Comparison of ENCODE assay signal across 9 mouse cellular contexts in genomic region chr7:45415636-45416035, GRCm38 (mm10). TPM values are rescaled to one million over a fixed set of nuclear protein-coding genes. Genes with fewer than 3 reads are reported as not detected.
DNase-seq lines count a peak whose midpoint lies in the region; ATAC-seq and TF ChIP-seq lines count a peak whose summit lies in the region.
"Had no signal": no experiment of that assay in that cellular context is flagged by ENCODE, and none has a peak within 500 bp of the region (broad histone marks: within the 10 kb centered on the region; RNA-seq: fewer than 3 reads in every experiment).

No protein-coding gene starts in this region.

- ATAC-seq in forebrain, postnatal 0 days, result no peak
- no peak for ATAC-seq in hindbrain, embryonic 13.5 days (ENCODE audit: low FRiP score)
- ATAC-seq in midbrain, embryonic 16.5 days, result no peak

- WGBS in forebrain, embryonic 10.5 days, result 11% methylated on average over 37 of the region's 37 CpGs
- WGBS in forebrain, postnatal 0 days, result 8% methylated on average over 36 of the region's 37 CpGs
- WGBS in lung, adult 2 months, result 14% methylated on average over 37 of the region's 37 CpGs
- WGBS in hindbrain, embryonic 13.5 days, result 10% methylated on average over 37 of the region's 37 CpGs
- 14% methylated on average over 37 of the region's 37 CpGs for WGBS in midbrain, embryonic 16.5 days

- no peak overlapping the region for H3K9ac ChIP-seq in forebrain, postnatal 0 days
- no peak overlapping the region; the same call in 1 of the 2 replicates for H3K9ac ChIP-seq in hindbrain, embryonic 13.5 days
- no peak overlapping the region for H3K9ac ChIP-seq in midbrain, embryonic 16.5 days (ENCODE audit: low read depth, low read length)

- H3K27me3 ChIP-seq in forebrain, embryonic 10.5 days (ENCODE audit: poor library complexity, severe bottlenecking), result peaks cover 100% of the 10 kb centered on the region
- peaks cover 78% of the 10 kb centered on the region for H3K27me3 ChIP-seq in forebrain, postnatal 0 days (ENCODE audit: insufficient read depth, low read length)
- peaks cover 100% of the 10 kb centered on the region for H3K27me3 ChIP-seq in hindbrain, embryonic 13.5 days
- H3K27me3 ChIP-seq in midbrain, embryonic 16.5 days (ENCODE audit: control insufficient read depth, insufficient read depth, low read depth, low read length), result peaks cover 91% of the 10 kb centered on the region

- TF ChIP-seq CTCF in forebrain, postnatal 0 days (IDR thresholded peaks at IDR 0.05; ENCODE audit: low read depth), result no peak
- no peak for TF ChIP-seq CTCF in lung, adult 2 months (IDR thresholded peaks at IDR 0.05; ENCODE audit: insufficient read depth, low read length)

- peaks cover 8% of the 10 kb centered on the region for H3K36me3 ChIP-seq in forebrain, embryonic 10.5 days (replicated peaks)
- H3K36me3 ChIP-seq in forebrain, postnatal 0 days (ENCODE audit: insufficient read depth), result peaks cover 2% of the 10 kb centered on the region
- H3K36me3 ChIP-seq in hindbrain, embryonic 13.5 days, result peaks cover 4% of the 10 kb centered on the region
- no peaks in the 10 kb centered on the region; the same call in 1 of the 2 replicates for H3K36me3 ChIP-seq in midbrain, embryonic 16.5 days (ENCODE audit: control insufficient read depth, insufficient read depth, low read length)

- no peaks in the 10 kb centered on the region for H3K9me3 ChIP-seq in forebrain, embryonic 10.5 days
- H3K9me3 ChIP-seq in forebrain, postnatal 0 days (ENCODE audit: low read length), result no peaks in the 10 kb centered on the region
- no peaks in the 10 kb centered on the region for H3K9me3 ChIP-seq in hindbrain, embryonic 13.5 days
- H3K9me3 ChIP-seq in midbrain, embryonic 16.5 days (replicated peaks; ENCODE audit: control insufficient read depth, low read length, poor library complexity, severe bottlenecking), result no peaks in the 10 kb centered on the region

- H3K4me2 ChIP-seq in forebrain, postnatal 0 days (ENCODE audit: low read depth), result no peak overlapping the region
- H3K4me2 ChIP-seq in hindbrain, embryonic 13.5 days, result 0 out of 2 replicates have a peak overlapping the region, but pooled peaks have one; percentile 7
- peak overlapping the region; percentile 33 for H3K4me2 ChIP-seq in midbrain, embryonic 16.5 days (ENCODE audit: low read length)

- no peak for TF ChIP-seq POLR2A in lung, adult 2 months (IDR thresholded peaks at IDR 0.05; ENCODE audit: borderline replicate concordance, extremely low read depth, low read depth, low read length)

- H3K4me1 ChIP-seq in forebrain, embryonic 10.5 days, result peaks cover 49% of the 10 kb centered on the region
- H3K4me1 ChIP-seq in forebrain, postnatal 0 days (ENCODE audit: insufficient read depth), result peaks cover 6% of the 10 kb centered on the region; the same call in 1 of the 2 replicates
- peaks cover 4% of the 10 kb centered on the region; the same call in 1 of the 2 replicates for H3K4me1 ChIP-seq in lung, adult 2 months (ENCODE audit: control insufficient read depth, insufficient read depth, low read length)
- peaks cover 21% of the 10 kb centered on the region for H3K4me1 ChIP-seq in hindbrain, embryonic 13.5 days (replicated peaks)
- H3K4me1 ChIP-seq in midbrain, embryonic 16.5 days (ENCODE audit: control insufficient read depth, insufficient read depth, low read length), result peaks cover 7% of the 10 kb centered on the region

- DNase-seq in forebrain, embryonic 10.5 days (ENCODE audit: extremely low spot score, low spot score), result no peak
- no peak for DNase-seq in forebrain, postnatal 0 days
- DNase-seq in lung, adult 2 months, result peak; percentile 32
- DNase-seq in lung, postnatal 25 days (ENCODE audit: low spot score), result no peak
- no peak for DNase-seq in urinary bladder, postnatal 36 days (ENCODE audit: low spot score in 2 of 2)
- DNase-seq in ovary, postnatal 14 days (ENCODE audit: low spot score), result no peak

- no peak overlapping the region for H3K27ac ChIP-seq in forebrain, embryonic 10.5 days
- H3K27ac ChIP-seq in forebrain, postnatal 0 days (ENCODE audit: low read depth, low read length), result no peak overlapping the region
- H3K27ac ChIP-seq in hindbrain, embryonic 13.5 days, result no peak overlapping the region
- H3K27ac ChIP-seq in midbrain, embryonic 16.5 days (ENCODE audit: low read length), result no peak overlapping the region

- peak overlapping the region; percentile 24; the same call in 1 of the 2 replicates for H3K4me3 ChIP-seq in forebrain, embryonic 10.5 days
- H3K4me3 ChIP-seq in forebrain, postnatal 0 days (ENCODE audit: low read depth, low read length), result no peak overlapping the region
- H3K4me3 ChIP-seq in lung, adult 2 months (replicated peaks; ENCODE audit: extremely low read depth, low read depth, low read length), result peak overlapping the region; percentile 6
- H3K4me3 ChIP-seq in hindbrain, embryonic 13.5 days, result 0 out of 2 replicates have a peak overlapping the region, but pooled peaks have one; percentile 17
- H3K4me3 ChIP-seq in midbrain, embryonic 16.5 days (ENCODE audit: low read depth, low read length), result no peak overlapping the region

RNA-seq across cellular contexts. Expression of gene Ntf5, which starts 2.1 kb away (rescaled TPM):
- 0.46 and 0.87 TPM in 2 replicates for polyA plus RNA-seq in forebrain, embryonic 10.5 days (2016; fragmentation: Nextera tagmentation; extraction: Ambion mirVana)
- total RNA-seq in forebrain, postnatal 0 days (2014; rRNA removed), result 0.24 TPM in 1 of 2 replicates, not detected in the other
- 0.07 and 0.11 TPM in 2 replicates for polyA plus RNA-seq in forebrain, postnatal 0 days (2015; fragmentation: Nextera tagmentation; extraction: Ambion mirVana)
- polyA plus RNA-seq in lung, adult 2 months (2012; rRNA removed), result 4.6 and 4.8 TPM in 2 replicates
- 0.10 and 0.19 TPM in 2 replicates for polyA plus RNA-seq in hindbrain, embryonic 13.5 days (2015; fragmentation: Nextera tagmentation; extraction: Ambion mirVana)
- not detected in 2 replicates for polyA plus RNA-seq in midbrain, embryonic 16.5 days (2015; fragmentation: Nextera tagmentation; extraction: Ambion mirVana)

RNA-seq across cellular contexts. Expression of gene Lhb, which starts 5.0 kb away (rescaled TPM):
- not detected in 2 replicates for polyA plus RNA-seq in forebrain, embryonic 10.5 days (2016; fragmentation: Nextera tagmentation; extraction: Ambion mirVana)
- total RNA-seq in forebrain, postnatal 0 days (2014; rRNA removed), result 0.43 TPM in 1 of 2 replicates, not detected in the other
- polyA plus RNA-seq in forebrain, postnatal 0 days (2015; fragmentation: Nextera tagmentation; extraction: Ambion mirVana), result 0.36 and 1.0 TPM in 2 replicates
- polyA plus RNA-seq in lung, adult 2 months (2012; rRNA removed), result 26.5 and 33.4 TPM in 2 replicates
- polyA plus RNA-seq in hindbrain, embryonic 13.5 days (2015; fragmentation: Nextera tagmentation; extraction: Ambion mirVana), result 1.2 and 2.5 TPM in 2 replicates
- 0.39 and 0.88 TPM in 2 replicates for polyA plus RNA-seq in midbrain, embryonic 16.5 days (2015; fragmentation: Nextera tagmentation; extraction: Ambion mirVana)
- polyA plus RNA-seq: large intestine, adult 2 months had no signal

RNA-seq across cellular contexts. Expression of gene Kcna7, which starts 10.2 kb away (rescaled TPM):
- not detected in 2 replicates for polyA plus RNA-seq in forebrain, embryonic 10.5 days (2016; fragmentation: Nextera tagmentation; extraction: Ambion mirVana)
- 0.14 TPM in 1 of 2 replicates, not detected in the other for total RNA-seq in forebrain, postnatal 0 days (2014; rRNA removed)
- not detected in 2 replicates for polyA plus RNA-seq in forebrain, postnatal 0 days (2015; fragmentation: Nextera tagmentation; extraction: Ambion mirVana)
- polyA plus RNA-seq in lung, adult 2 months (2012; rRNA removed), result 0.23 and 2.3 TPM in 2 replicates
- not detected in 2 replicates for polyA plus RNA-seq in hindbrain, embryonic 13.5 days (2015; fragmentation: Nextera tagmentation; extraction: Ambion mirVana)
- not detected in 2 replicates for polyA plus RNA-seq in midbrain, embryonic 16.5 days (2015; fragmentation: Nextera tagmentation; extraction: Ambion mirVana)

RNA-seq across cellular contexts. Expression of gene Gys1, which starts 19.0 kb away (rescaled TPM):
- 39.0 and 41.6 TPM in 2 replicates for polyA plus RNA-seq in forebrain, embryonic 10.5 days (2016; fragmentation: Nextera tagmentation; extraction: Ambion mirVana)
- 9.8 and 11.4 TPM in 2 replicates for total RNA-seq in forebrain, postnatal 0 days (2014; rRNA removed)
- polyA plus RNA-seq in forebrain, postnatal 0 days (2015; fragmentation: Nextera tagmentation; extraction: Ambion mirVana), result 8.6 and 12.3 TPM in 2 replicates
- 33.0 and 39.4 TPM in 2 replicates for polyA plus RNA-seq in lung, adult 2 months (2012; rRNA removed)
- 21.9 and 23.2 TPM in 2 replicates for polyA plus RNA-seq in hindbrain, embryonic 13.5 days (2015; fragmentation: Nextera tagmentation; extraction: Ambion mirVana)
- polyA plus RNA-seq in midbrain, embryonic 16.5 days (2015; fragmentation: Nextera tagmentation; extraction: Ambion mirVana), result 20.9 and 21.8 TPM in 2 replicates

RNA-seq across cellular contexts. Expression of gene Snrnp70, which starts 20.1 kb away (rescaled TPM):
- 295 TPM in 2 replicates for polyA plus RNA-seq in forebrain, embryonic 10.5 days (2016; fragmentation: Nextera tagmentation; extraction: Ambion mirVana)
- 247 and 310 TPM in 2 replicates for total RNA-seq in forebrain, postnatal 0 days (2014; rRNA removed)
- 116 and 124 TPM in 2 replicates for polyA plus RNA-seq in forebrain, postnatal 0 days (2015; fragmentation: Nextera tagmentation; extraction: Ambion mirVana)
- polyA plus RNA-seq in lung, adult 2 months (2012; rRNA removed), result 240 and 319 TPM in 2 replicates
- polyA plus RNA-seq in hindbrain, embryonic 13.5 days (2015; fragmentation: Nextera tagmentation; extraction: Ambion mirVana), result 205 and 215 TPM in 2 replicates
- polyA plus RNA-seq in midbrain, embryonic 16.5 days (2015; fragmentation: Nextera tagmentation; extraction: Ambion mirVana), result 157 and 186 TPM in 2 replicates

Comparison
In these comparisons a context has a peak if more than half of its experiments do, and no peak if none do; other contexts are left out.
1. H3K4me3 ChIP-seq: peak in forebrain, embryonic 10.5 days (single experiment), lung, adult 2 months (single experiment) and hindbrain, embryonic 13.5 days (single experiment); none in forebrain, postnatal 0 days (single experiment) and midbrain, embryonic 16.5 days (single experiment).